Mouse (Mus musculus) CD8-positive naive resting alpha-beta T cell, adult 2 months (primary cell): Measurements from ENCODE around the gene Gm10053.

Source experiments
- DNase-seq, 2 experiments: peaks; one replicate each; pipeline ENCODE4 v3.0.0; 2022; ENCODE audit warnings: low read depth in 2 of 2, low spot score in 2 of 2

Gene Gm10053

GRCm38 (mm10) chr19:24899578-24900544 lies 24.4 kb downstream of the Gm10053 start:
- no peak for DNase-seq

GRCm38 (mm10) chr19:24900581-24901220 lies 25.2 kb downstream of the Gm10053 start, which contains the start of gene Foxd4:
Gene Foxd4, minus strand, starts transcription at chr19:24901197.
- no peak for DNase-seq

GRCm38 (mm10) chr19:24901666-24902065 lies 26.2 kb downstream of the Gm10053 start:
- DNase-seq = no peak

GRCm38 (mm10) chr19:24902256-24902655 lies 26.8 kb downstream of the Gm10053 start:
- no peak for DNase-seq

GRCm38 (mm10) chr19:24902821-24903220 lies 27.3 kb downstream of the Gm10053 start:
- no peak for DNase-seq

GRCm38 (mm10) chr19:24907655-24908054 lies 32.2 kb downstream of the Gm10053 start:
- DNase-seq = no peak

- no peak for DNase-seq
Observed at GRCm38 (mm10) chr19:24908385-24909155, 33.1 kb downstream of the Gm10053 start.

- DNase-seq = no peak
Observed at GRCm38 (mm10) chr19:24920866-24921265, 45.4 kb downstream of the Gm10053 start.
